Mouse (Mus musculus) heart, adult 2 months (tissue): ENCODE data around the gene Rnf5.

Source experiments
- CTCF ChIP-seq: fragments of 200-600 bp; IDR thresholded peaks from 2 replicates; pipeline ENCODE4 v1.8.1; 2022; ENCODE audit warnings: antibody characterized with exemption, mild to moderate bottlenecking, moderate library complexity
- EP300 ChIP-seq: fragments of 200-500 bp; IDR thresholded peaks from 2 replicates; pipeline ENCODE4 v1.6.1; 2011; ENCODE audit warnings: low read depth, low read length, control low read depth; ENCODE audit not compliant: insufficient read depth
- POLR2A ChIP-seq: fragments of 200-500 bp; IDR thresholded peaks from 2 replicates; pipeline ENCODE4 v1.6.1; 2011; ENCODE audit warnings: mild to moderate bottlenecking, low read depth, low read length, control low read depth; ENCODE audit not compliant: insufficient read depth

DNA sequence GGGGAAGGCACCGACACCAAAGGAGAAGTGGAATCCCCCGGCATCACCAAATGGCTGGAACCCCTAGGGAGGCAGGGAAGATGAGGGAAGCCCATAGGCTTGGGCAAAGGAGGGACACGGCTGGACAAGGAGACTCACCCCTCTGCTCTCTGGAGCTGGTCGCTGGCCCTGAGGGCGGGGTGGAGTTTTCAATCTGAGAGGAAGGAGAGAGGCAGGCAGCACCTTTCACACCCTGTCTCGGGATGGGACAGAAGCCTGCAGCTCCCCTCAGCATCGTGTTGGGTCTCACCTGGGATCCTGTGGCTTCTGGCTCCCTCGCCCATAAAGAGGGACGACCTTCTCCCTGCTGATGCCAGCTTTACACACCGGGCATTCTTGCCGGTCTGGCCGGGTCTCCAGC lies 1.7 kb downstream of the Rnf5 start:
- TF ChIP-seq CTCF (no peak), POLR2A (no peak), EP300 (no peak)
